Mouse (Mus musculus) heart, embryonic 11.5 days (tissue): ENCODE data around the gene Elmod1. TPM values are rescaled to one million over a fixed set of nuclear protein-coding genes. Genes with fewer than 3 reads are reported as not detected.
"Not testable (repeated sequence)": the region's sequence is repeated elsewhere in the genome, so short reads cannot be mapped to it uniquely, and the experiment has no call there.

Source experiments
- ATAC-seq: fragments of 200-750 bp; cut with Nextera tagmentation; replicated peaks from 2 replicates; pipeline ENCODE4 v1.8.0; 2017; ENCODE audit warnings: moderate library complexity; ENCODE audit not compliant: insufficient number of reproducible peaks, low FRiP score, low TSS enrichment
- H3K27ac ChIP-seq: fragments of 300-500 bp; sonication (generic); 2 replicates; pipeline ENCODE4 v1.5.1; 2014; ENCODE audit warnings: mild to moderate bottlenecking, low read depth, low read length
- H3K27me3 ChIP-seq: fragments of 300-500 bp; sonication (generic); 2 replicates; pipeline ENCODE4 v1.6.1; 2014; ENCODE audit warnings: mild to moderate bottlenecking, low read length, mixed read lengths; ENCODE audit not compliant: control insufficient read depth, insufficient read depth
- H3K36me3 ChIP-seq: fragments of 300-500 bp; sonication (generic); 2 replicates; pipeline ENCODE4 v1.6.1; 2014; ENCODE audit warnings: mild to moderate bottlenecking, low read length, moderate library complexity, mixed read lengths; ENCODE audit not compliant: control insufficient read depth, insufficient read depth
- H3K4me1 ChIP-seq: fragments of 300-500 bp; sonication (generic); 2 replicates; pipeline ENCODE4 v1.6.1; 2014; ENCODE audit warnings: low read length; ENCODE audit not compliant: control insufficient read depth, insufficient read depth
- H3K4me2 ChIP-seq: fragments of 300-500 bp; sonication (generic); 2 replicates; pipeline ENCODE4 v1.6.1; 2014; ENCODE audit warnings: mild to moderate bottlenecking, moderate library complexity
- H3K4me3 ChIP-seq: fragments of 300-500 bp; sonication (generic); 2 replicates; pipeline ENCODE4 v1.5.1; 2014; ENCODE audit warnings: low read depth, low read length
- H3K9ac ChIP-seq: fragments of 300-500 bp; sonication (generic); 2 replicates; pipeline ENCODE4 v1.6.1; 2014; ENCODE audit warnings: mild to moderate bottlenecking, low read depth, low read length, moderate library complexity
- H3K9me3 ChIP-seq: fragments of 300-500 bp; sonication (generic); replicated peaks from 2 replicates; pipeline ENCODE4 v1.6.1; 2016; ENCODE audit warnings: low read length; ENCODE audit not compliant: control insufficient read depth
- WGBS: fragments of 180-500 bp; shearing (Covaris S2); extraction: QIAGEN DNeasy Blood & Tissue Kit; methylation state at CpG from one replicate; pipeline ENCODE4 v1.1.7; 2014; ENCODE audit not compliant: insufficient replicate concordance; 5-methylcytosine and 5-hydroxymethylcytosine counted together
- polyA plus RNA-seq: library from polyadenylated mRNA; unstranded; fragments of >200 nt; fragmentation: Nextera tagmentation; extraction: Ambion mirVana; gene quantifications from 2 replicates; pipeline ENCODE4 v1.2.1, GENCODE M21; 2014

Elmod1 gene
- polyA plus RNA-seq = not detected in 2 replicates

GRCm38 (mm10) chr9:53975122-53975518 is at the start of gene Elmod1:
Gene Elmod1 (minus strand): TSS chr9:53975301.
- H3K4me1 ChIP-seq = peaks cover 6% of the 10 kb centered on the region; the same call in 1 of the 2 replicates
- H3K4me3 ChIP-seq = peak within 1 kb of the TSS; percentile 51
- peak within 1 kb of the TSS; percentile 83 for H3K4me2 ChIP-seq
- H3K36me3 ChIP-seq = no peaks in the 10 kb centered on the region
- ATAC-seq = 0 out of 2 replicates have a peak, but pooled peaks have one; percentile 22
- H3K27me3 ChIP-seq = peaks cover 32% of the 10 kb centered on the region
- WGBS = under 1% methylated on average over 35 of the region's 36 CpGs
- 0 out of 2 replicates have a peak within 1 kb of the TSS, but pooled peaks have one; percentile 22 for H3K9ac ChIP-seq
- H3K9me3 ChIP-seq = no peaks in the 10 kb centered on the region
- no peak within 1 kb of the TSS for H3K27ac ChIP-seq

- no peak overlapping the region for H3K4me2 ChIP-seq
- no peaks in the 10 kb centered on the region for H3K9me3 ChIP-seq
- H3K36me3 ChIP-seq = no peaks in the 10 kb centered on the region
- no peak overlapping the region for H3K4me3 ChIP-seq
- H3K27me3 ChIP-seq = no peaks in the 10 kb centered on the region
- no peak for ATAC-seq
- H3K4me1 ChIP-seq = no peaks in the 10 kb centered on the region
- 64% methylated on average over 3 of the region's 3 CpGs for WGBS
- no peak overlapping the region for H3K27ac ChIP-seq
- no peak overlapping the region for H3K9ac ChIP-seq
These were observed 47.7 kb upstream of the Elmod1 start for GRCm38 (mm10) chr9:54022795-54023194.

GRCm38 (mm10) chr9:53994528-53994927 is 19.4 kb upstream of the Elmod1 start:
- H3K27ac ChIP-seq = no peak overlapping the region
- ATAC-seq = no peak
- H3K4me3 ChIP-seq = no peak overlapping the region
- H3K4me2 ChIP-seq = no peak overlapping the region
- no peaks in the 10 kb centered on the region for H3K4me1 ChIP-seq
- no peak overlapping the region for H3K9ac ChIP-seq
- 61% methylated on average over 1 of the region's 1 CpGs for WGBS
- no peaks in the 10 kb centered on the region for H3K36me3 ChIP-seq
- no peaks in the 10 kb centered on the region for H3K9me3 ChIP-seq
- no peaks in the 10 kb centered on the region for H3K27me3 ChIP-seq

GRCm38 (mm10) chr9:53992567-53992966 is 17.5 kb upstream of the Elmod1 start:
- H3K27ac ChIP-seq, H3K36me3 ChIP-seq, H3K9ac ChIP-seq, H3K4me1 ChIP-seq, ATAC-seq, H3K27me3 ChIP-seq, H3K9me3 ChIP-seq, H3K4me3 ChIP-seq, H3K4me2 ChIP-seq: not testable (repeated sequence)

- Histone ChIP-seq H3K4me2 (no peak overlapping the region), H3K36me3 (no peaks in the 10 kb centered on the region), H3K9me3 (no peaks in the 10 kb centered on the region), H3K27me3 (no peaks in the 10 kb centered on the region), H3K4me1 (no peaks in the 10 kb centered on the region), H3K27ac (no peak overlapping the region), H3K4me3 (no peak overlapping the region), H3K9ac (no peak overlapping the region)
- 6% methylated on average over 3 of the region's 3 CpGs for WGBS
- no peak for ATAC-seq
These were observed 15.8 kb upstream of the Elmod1 start for GRCm38 (mm10) chr9:53990921-53991320.

DNA sequence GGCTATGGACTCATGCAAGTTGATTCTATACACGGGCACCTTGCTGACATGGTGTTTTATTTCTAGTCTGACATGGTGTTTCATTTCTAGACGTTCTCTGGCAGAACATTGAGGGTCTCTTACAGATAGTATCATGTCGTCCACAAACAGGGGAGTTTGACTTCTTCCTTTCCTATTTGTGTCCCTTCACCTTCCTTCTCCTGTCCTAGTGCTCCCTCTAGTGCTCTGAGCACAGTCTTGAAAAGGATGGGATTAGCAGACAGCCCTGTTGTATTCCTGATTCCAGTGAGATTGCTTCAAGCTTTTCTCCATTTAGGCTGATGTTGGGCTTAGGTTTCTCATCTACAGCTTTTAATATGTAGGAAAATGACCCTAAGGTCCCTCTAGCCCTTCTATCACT is 11.9 kb upstream of the Elmod1 start:
- no peak overlapping the region for H3K9ac ChIP-seq
- H3K9me3 ChIP-seq = no peaks in the 10 kb centered on the region
- no peak overlapping the region for H3K27ac ChIP-seq
- WGBS = 37% methylated on average over 3 of the region's 3 CpGs
- H3K27me3 ChIP-seq = no peaks in the 10 kb centered on the region
- H3K4me3 ChIP-seq = no peak overlapping the region
- ATAC-seq = no peak
- no peaks in the 10 kb centered on the region for H3K4me1 ChIP-seq
- H3K4me2 ChIP-seq = no peak overlapping the region
- H3K36me3 ChIP-seq = no peaks in the 10 kb centered on the region

DNA sequence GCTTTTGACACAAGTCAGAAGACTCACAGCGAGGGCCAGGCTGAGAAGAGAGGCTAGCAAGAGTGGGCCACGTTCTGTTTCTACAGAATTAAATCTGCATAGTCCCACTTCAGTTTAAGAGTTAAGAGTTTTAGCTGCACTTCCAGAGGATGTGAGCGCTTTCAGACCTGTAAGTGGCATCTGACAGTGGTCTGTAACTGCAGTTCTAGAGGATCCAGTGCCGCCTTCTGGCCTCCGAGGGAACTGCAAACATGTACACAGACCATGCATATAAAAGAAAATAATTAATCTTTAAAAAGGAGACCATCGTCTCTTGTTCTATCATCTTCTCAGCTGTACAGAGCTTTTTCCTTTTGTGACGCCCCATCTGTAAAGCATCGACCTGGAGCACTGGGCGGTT is 9.8 kb upstream of the Elmod1 start:
- Histone ChIP-seq H3K27ac (no peak overlapping the region), H3K4me2 (no peak overlapping the region), H3K27me3 (no peaks in the 10 kb centered on the region), H3K36me3 (no peaks in the 10 kb centered on the region), H3K9me3 (no peaks in the 10 kb centered on the region), H3K4me3 (no peak overlapping the region), H3K4me1 (no peaks in the 10 kb centered on the region), H3K9ac (no peak overlapping the region)
- 32% methylated on average over 9 of the region's 9 CpGs for WGBS
- no peak for ATAC-seq

GRCm38 (mm10) chr9:53974328-53975121 is 576 bp downstream of the Elmod1 start:
- Histone ChIP-seq H3K9ac (no peak overlapping the region), H3K4me2 (peak overlapping the region; percentile 83), H3K9me3 (no peaks in the 10 kb centered on the region), H3K36me3 (no peaks in the 10 kb centered on the region), H3K4me1 (peaks cover 6% of the 10 kb centered on the region; the same call in 1 of the 2 replicates), H3K4me3 (peak overlapping the region; percentile 51), H3K27me3 (peaks cover 32% of the 10 kb centered on the region), H3K27ac (no peak overlapping the region)
- ATAC-seq = no peak
- WGBS = 2% methylated on average over 42 of the region's 42 CpGs

- no peak for ATAC-seq
- H3K4me3 ChIP-seq = no peak overlapping the region; the same call in 1 of the 2 replicates
- H3K9me3 ChIP-seq = no peaks in the 10 kb centered on the region
- no peak overlapping the region; the same call in 1 of the 2 replicates for H3K4me2 ChIP-seq
- H3K27me3 ChIP-seq = peaks cover 32% of the 10 kb centered on the region
- H3K9ac ChIP-seq = no peak overlapping the region
- H3K4me1 ChIP-seq = peaks cover 6% of the 10 kb centered on the region; the same call in 1 of the 2 replicates
- H3K36me3 ChIP-seq = no peaks in the 10 kb centered on the region
- 27% methylated on average over 13 of the region's 13 CpGs for WGBS
- H3K27ac ChIP-seq = no peak overlapping the region
These were observed 1.2 kb downstream of the Elmod1 start for GRCm38 (mm10) chr9:53973929-53974327.
